ENCODE assay signal across 9 mouse cellular contexts in genomic region chr2:31808410-31809357, GRCm38 (mm10). TPM values are rescaled to one million over a fixed set of nuclear protein-coding genes. Genes with fewer than 3 reads are reported as not detected.
DNase-seq lines count a peak whose midpoint lies in the region; ATAC-seq lines count a peak whose summit lies in the region.
"Had no signal": no experiment of that assay in that cellular context is flagged by ENCODE, and none has a peak within 500 bp of the region (broad histone marks: within the 10 kb centered on the region; RNA-seq: fewer than 3 reads in every experiment).

No protein-coding gene starts in this region.

- no peak overlapping the region for H3K9ac ChIP-seq in lung, embryonic 15.5 days

- H3K36me3 ChIP-seq in lung, embryonic 15.5 days: peaks cover 9% of the 10 kb centered on the region

- no peak for DNase-seq in lung, postnatal 10 days
- DNase-seq in heart, postnatal 4 days: peak; percentile 39
- DNase-seq in kidney, postnatal 14 days: peak; percentile 55
- peak; percentile 55 for DNase-seq in retina, embryonic 14.5 days (ENCODE audit: low spot score)
- no peak for DNase-seq in left cerebral cortex, adult 9 months (ENCODE audit: low spot score in 2 of 2)
- DNase-seq in frontal cortex, postnatal 25 days (ENCODE audit: low spot score in 2 of 2): no peak
- no peak for DNase-seq in cerebellum, postnatal 25 days

- H3K27ac ChIP-seq in lung, embryonic 15.5 days: no peak overlapping the region
- H3K27ac ChIP-seq: macrophage had no signal

- peaks cover 12% of the 10 kb centered on the region; the same call in 1 of the 2 replicates for H3K4me1 ChIP-seq in lung, embryonic 15.5 days

- no peak overlapping the region for H3K4me3 ChIP-seq in lung, embryonic 15.5 days

- WGBS in lung, embryonic 15.5 days: 44% methylated on average over 28 of the region's 28 CpGs

- H3K9me3 ChIP-seq in lung, embryonic 15.5 days: no peaks in the 10 kb centered on the region

- no peaks in the 10 kb centered on the region for H3K27me3 ChIP-seq in lung, embryonic 15.5 days

- ATAC-seq in lung, embryonic 15.5 days (ENCODE audit: borderline replicate concordance, extremely low read depth, low FRiP score, low TSS enrichment): 0 out of 2 replicates have a peak, but pooled peaks have one; percentile 11

- no peak overlapping the region for H3K4me2 ChIP-seq in lung, embryonic 15.5 days

RNA-seq across cellular contexts. Expression of gene Qrfp, which starts 1.7 kb away (rescaled TPM):
- polyA plus RNA-seq in lung, embryonic 15.5 days (2015; fragmentation: Nextera tagmentation; extraction: Ambion mirVana): 0.05 and 0.14 TPM in 2 replicates
- total RNA-seq in heart, postnatal 4 days (2021): not detected
- polyA plus RNA-seq: macrophage had no signal

RNA-seq across cellular contexts. Expression of gene Fibcd1, which starts 37.1 kb away (rescaled TPM):
- polyA plus RNA-seq in lung, embryonic 15.5 days (2015; fragmentation: Nextera tagmentation; extraction: Ambion mirVana): 0.03 TPM in 1 of 2 replicates, not detected in the other
- total RNA-seq in heart, postnatal 4 days (2021): not detected
- polyA plus RNA-seq: macrophage had no signal

Comparison
In these comparisons a context has a peak if more than half of its experiments do, and no peak if none do; other contexts are left out.
1. DNase-seq: peak in heart, postnatal 4 days (single experiment), kidney, postnatal 14 days (single experiment) and retina, embryonic 14.5 days (single experiment); none in lung, postnatal 10 days (single experiment), left cerebral cortex, adult 9 months (0 of 2), frontal cortex, postnatal 25 days (0 of 2) and cerebellum, postnatal 25 days (0 of 2).